Mouse (Mus musculus) ES-Bruce4 (cell line): ENCODE measurements around the gene S1pr3.

Source experiments
- CTCF ChIP-seq: IDR thresholded peaks from one replicate; pipeline ENCODE4 v1.8.1; 2011; ENCODE audit warnings: low read depth, low read length
- EP300 ChIP-seq: IDR thresholded peaks from 2 replicates; pipeline ENCODE4 v1.6.1; 2011; ENCODE audit warnings: low read depth, low read length; ENCODE audit not compliant: insufficient read depth
- POLR2A ChIP-seq: IDR thresholded peaks from one replicate; pipeline ENCODE4 v1.8.1; 2011; ENCODE audit warnings: low read length; ENCODE audit not compliant: insufficient read depth

- no peak for TF ChIP-seq EP300
- no peak for TF ChIP-seq POLR2A
- no peak for TF ChIP-seq CTCF
These were observed 34.5 kb downstream of the S1pr3 start for GRCm38 (mm10) chr13:51442922-51443321.
